Mouse (Mus musculus) liver, postnatal 0 days (tissue): ENCODE results near the gene Neurl1b.

ENCODE experiments used
- CTCF ChIP-seq: sonication (generic); IDR thresholded peaks from 2 replicates; pipeline ENCODE4 v1.5.1; 2016; ENCODE audit warnings: antibody characterized with exemption, low read depth
- EP300 ChIP-seq: IDR thresholded peaks from 2 replicates; pipeline ENCODE4 v1.6.1; 2016; ENCODE audit warnings: antibody characterized with exemption, low read depth, mild to moderate bottlenecking

DNA sequence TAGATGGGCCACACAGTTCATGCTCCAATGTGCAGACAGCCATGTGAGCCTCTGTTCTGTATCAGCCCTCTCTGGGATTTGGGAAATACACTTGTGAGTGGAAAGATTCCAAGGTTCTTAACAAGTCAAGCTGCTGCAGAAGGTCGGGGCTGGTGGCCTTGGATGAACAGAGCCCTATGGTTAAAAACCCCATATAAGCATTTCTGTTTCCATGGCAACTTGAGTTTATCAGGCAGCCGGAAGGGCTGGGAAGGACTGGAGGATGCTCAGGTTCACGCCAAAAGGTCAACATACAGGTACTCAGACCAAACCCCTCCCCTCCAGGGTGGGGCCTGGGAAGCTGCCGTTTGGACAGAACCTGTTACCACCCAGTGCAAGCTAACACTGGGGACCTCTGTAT lies 49.4 kb downstream of the Neurl1b start:
- no peak for TF ChIP-seq EP300
- no peak for TF ChIP-seq CTCF
